Mouse (Mus musculus): ENCODE measurements around the gene Dennd4a.

Dennd4a gene

GRCm38 (mm10) chr9:64810822-64811537, at the start of gene Dennd4a:
Dennd4a (plus strand) TSS chr9:64811340.
- peak; percentile 99 for DNase-seq

- no peak for DNase-seq
Measured at GRCm38 (mm10) chr9:64764824-64765223, 46.3 kb upstream of the Dennd4a start.

DNA sequence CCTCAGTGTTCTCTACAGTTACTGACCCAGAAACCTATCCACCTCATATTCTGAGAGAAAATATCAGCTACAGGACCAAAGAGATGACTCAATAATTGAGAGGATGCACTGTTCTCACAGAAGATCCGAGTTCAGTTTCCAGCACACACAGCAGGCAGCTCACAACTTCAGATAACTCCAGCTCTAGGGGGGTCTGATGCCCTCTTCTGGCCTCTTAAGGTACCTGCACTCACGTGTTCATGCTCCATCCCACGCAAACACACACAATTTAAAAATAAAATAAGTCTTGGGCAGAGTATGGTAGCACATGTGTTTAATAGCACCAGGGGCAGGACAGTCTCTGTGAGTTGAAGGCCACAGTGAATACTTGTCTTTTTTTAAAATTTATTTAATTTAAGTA, 45.0 kb upstream of the Dennd4a start:
- DNase-seq = no peak

- DNase-seq = no peak
Measured at GRCm38 (mm10) chr9:64767796-64768195, 43.3 kb upstream of the Dennd4a start.

DNA sequence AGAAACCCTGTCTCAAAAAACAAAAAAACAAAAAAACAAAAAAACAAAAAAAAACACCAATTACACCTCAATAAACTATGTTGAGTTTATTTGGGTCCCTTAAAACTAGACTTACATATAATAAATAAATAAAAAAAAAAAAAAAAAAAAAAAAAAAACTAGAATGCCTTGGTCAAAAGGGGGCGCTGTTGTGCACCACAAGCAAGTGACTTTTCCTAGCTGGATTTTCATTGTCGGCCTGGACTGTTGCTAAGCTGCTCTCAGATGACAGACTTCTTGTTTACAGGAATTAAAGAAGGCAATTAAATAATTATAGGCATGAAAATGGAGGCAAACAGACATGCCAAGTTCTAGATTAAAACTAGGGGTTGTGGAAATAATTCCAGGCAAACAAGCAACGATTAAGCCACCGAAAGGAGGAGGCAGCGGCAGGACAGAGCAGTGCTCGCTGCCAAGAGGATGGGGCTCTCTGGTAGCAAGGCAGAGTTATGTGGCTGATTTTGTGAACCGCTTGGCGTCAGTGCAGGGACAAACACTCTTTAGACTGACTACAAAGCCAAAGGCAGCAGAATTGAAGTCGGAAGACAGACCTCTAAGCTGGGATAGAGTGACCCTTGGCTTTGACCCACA, 42.0 kb upstream of the Dennd4a start:
- peak; percentile 35 for DNase-seq

GRCm38 (mm10) chr9:64769911-64770310, 41.2 kb upstream of the Dennd4a start:
- no peak for DNase-seq

GRCm38 (mm10) chr9:64770411-64770849, 40.7 kb upstream of the Dennd4a start:
- DNase-seq = no peak

GRCm38 (mm10) chr9:64771236-64771635, 39.9 kb upstream of the Dennd4a start:
- DNase-seq = peak; percentile 27

GRCm38 (mm10) chr9:64773254-64773653, 37.9 kb upstream of the Dennd4a start:
- DNase-seq = no peak

GRCm38 (mm10) chr9:64773936-64774335, 37.2 kb upstream of the Dennd4a start:
- DNase-seq = peak; percentile 22

DNA sequence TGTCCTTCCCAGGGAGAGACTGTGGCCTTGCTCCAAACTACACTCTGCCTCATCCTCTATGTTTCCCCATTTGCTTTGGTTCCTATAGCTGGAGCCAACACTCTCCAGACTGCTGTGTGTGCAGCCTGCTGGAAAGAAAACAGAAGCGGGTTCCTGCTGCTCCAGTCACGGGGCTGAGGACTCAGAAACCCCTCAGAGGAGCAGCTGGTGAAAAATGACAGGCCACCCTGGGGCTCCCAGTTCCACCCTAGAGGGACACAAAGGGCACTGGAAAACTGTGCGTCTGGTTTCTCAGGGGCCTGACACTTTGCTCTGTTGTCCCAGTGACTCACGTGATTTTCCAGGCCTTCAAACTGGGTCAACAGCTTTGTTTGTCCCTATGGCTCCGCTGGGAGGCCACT, 36.7 kb upstream of the Dennd4a start:
- DNase-seq = no peak

GRCm38 (mm10) chr9:64774883-64775282, 36.3 kb upstream of the Dennd4a start:
- no peak for DNase-seq

DNA sequence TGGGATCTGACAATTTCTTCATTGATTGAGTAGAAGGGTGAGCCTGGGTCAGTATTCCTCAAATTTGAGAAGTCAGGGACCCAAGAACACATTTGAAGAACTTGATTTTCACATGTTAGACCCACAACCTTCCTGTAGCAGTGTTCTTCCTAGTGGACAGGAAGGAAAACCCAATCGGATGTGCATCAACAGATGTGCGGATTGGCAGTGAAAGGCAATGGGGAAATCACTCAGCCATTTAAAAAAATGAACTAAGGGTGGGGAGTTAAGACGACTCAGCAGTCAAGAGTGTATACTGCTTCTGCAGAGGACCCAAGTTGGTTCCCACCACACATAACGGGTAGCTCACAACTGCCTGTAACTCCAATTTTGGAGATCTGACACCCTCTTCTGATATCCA, 35.6 kb upstream of the Dennd4a start:
- no peak for DNase-seq

DNA sequence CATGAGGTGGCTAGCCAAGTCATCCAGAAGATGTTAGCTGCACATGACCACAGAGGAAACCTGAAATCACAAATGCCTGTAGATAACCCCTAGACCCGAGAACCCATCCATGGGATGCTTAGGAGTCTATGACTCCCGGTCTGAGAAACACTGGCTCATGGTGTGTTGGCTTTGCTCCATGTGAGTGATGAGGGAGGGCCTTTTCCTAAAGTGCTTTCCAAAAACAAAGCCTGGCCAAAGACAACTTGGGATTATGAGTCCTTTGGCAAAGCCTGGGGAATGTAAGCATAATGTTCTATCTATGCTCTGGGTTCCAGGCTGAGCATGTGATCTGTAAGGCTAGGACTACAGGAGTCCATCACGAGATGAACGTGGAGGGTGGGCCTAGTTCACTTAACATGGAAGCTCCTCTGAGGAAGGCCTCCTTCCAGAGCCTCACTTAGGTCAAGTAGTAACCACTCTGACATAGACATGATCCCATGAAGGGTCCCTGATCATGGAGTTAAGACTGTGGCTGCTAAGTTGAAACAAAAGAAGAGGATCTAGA, 33.6 kb upstream of the Dennd4a start:
- DNase-seq = no peak

DNA sequence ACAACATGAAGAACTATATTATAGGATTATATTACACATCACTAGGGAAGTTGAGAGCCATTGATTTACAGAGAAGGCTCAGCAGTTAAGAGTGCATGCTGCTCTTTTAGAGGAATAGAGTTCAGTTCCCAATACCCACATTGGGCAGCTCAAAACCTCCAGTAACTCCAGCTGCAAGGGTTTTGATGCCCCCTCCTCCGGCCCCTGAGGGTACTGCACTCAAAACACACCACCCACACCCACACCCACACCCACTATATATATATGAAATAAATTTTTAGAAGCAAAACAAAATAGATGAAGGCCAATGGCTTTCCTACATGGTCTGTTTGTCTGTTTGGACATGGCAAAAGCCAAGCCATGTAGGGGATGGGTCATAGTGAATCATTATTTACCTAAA, 33.0 kb upstream of the Dennd4a start:
- DNase-seq = peak; percentile 33

- DNase-seq = peak; percentile 49
Measured at GRCm38 (mm10) chr9:64779628-64780027, 31.5 kb upstream of the Dennd4a start.

- no peak for DNase-seq
Measured at GRCm38 (mm10) chr9:64783511-64783910, 27.6 kb upstream of the Dennd4a start.

DNA sequence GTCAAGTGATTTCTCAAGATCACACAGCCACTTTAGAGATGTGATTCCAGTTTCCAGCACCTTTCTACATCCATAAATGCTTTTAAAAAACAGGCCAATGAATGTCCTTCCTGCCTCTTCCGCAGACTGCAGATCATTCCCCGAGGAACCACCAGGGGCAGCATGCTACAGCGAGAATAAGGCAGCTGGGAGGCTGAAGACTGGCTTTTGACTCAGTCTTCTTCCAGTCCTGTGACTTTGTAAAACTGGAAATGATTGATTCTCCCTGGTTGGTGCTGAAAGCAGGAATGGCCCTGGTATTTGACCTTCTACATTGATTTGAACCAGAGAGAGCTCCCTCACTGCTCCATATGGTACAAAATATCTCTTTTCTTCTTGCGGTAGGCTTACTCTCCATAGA, 26.3 kb upstream of the Dennd4a start:
- peak; percentile 85 for DNase-seq

GRCm38 (mm10) chr9:64786216-64786905, 24.8 kb upstream of the Dennd4a start:
- no peak for DNase-seq

DNA sequence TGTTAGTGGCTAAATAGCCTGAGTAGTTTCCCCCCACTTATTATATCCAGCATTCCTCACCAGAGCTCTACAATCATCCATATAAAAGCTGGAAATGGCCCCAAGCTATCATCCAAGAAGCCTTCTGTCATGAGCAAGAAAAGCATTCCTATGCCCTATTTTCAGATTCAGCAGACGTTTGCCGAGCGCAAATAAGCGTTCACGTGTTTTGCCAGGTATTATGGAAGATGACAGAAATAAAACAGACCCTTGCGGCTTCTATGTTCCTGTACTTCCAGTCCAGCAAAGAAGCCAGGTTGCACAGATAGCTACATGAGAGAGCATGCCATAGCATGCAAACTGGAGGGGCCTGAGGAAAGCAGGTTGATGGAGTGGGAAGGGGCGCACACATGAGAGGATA, 23.1 kb upstream of the Dennd4a start:
- no peak for DNase-seq

DNA sequence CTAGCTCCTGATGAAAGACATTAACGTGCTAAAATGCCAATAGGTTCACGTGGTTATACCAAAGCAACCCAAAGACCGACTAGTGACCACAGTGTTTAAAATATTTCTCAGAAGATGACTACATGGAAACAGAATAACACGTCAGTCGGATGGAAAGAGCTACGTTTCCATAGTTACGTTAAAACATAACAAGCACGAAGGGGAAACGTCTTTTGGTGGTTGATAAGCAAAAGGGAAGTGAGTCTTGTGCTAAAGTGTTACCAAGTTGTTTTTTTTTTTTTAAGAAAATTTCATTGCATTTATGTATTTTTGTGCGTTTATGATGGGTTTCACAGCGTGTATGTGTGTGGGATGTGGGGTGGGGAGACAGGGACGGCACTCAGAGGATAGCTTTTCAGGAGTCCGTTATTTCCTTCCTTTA, 21.8 kb upstream of the Dennd4a start:
- DNase-seq = no peak

- DNase-seq = no peak
Measured at GRCm38 (mm10) chr9:64789887-64790400, 21.2 kb upstream of the Dennd4a start.

Data from thymus, postnatal 14 days (tissue).